Mouse (Mus musculus) retina, postnatal 1 day (tissue): ENCODE measurements around the gene Hist1h2br.
"Not testable (repeated sequence)": the region's sequence is repeated elsewhere in the genome, so short reads cannot be mapped to it uniquely, and the experiment has no call there.

Experiments used
- DNase-seq: peaks from one replicate; pipeline ENCODE4 v3.0.0-alpha.2; 2012

Gene Hist1h2br

GRCm38 (mm10) chr13:21833461-21833860, at the start of gene Hist1h2br, which contains the start of gene Hist1h2ap:
Gene Hist1h2br (plus strand): TSS chr13:21833743.
Gene Hist1h2ap (minus strand): TSS chr13:21833507.
- not testable (repeated sequence) for DNase-seq

DNA sequence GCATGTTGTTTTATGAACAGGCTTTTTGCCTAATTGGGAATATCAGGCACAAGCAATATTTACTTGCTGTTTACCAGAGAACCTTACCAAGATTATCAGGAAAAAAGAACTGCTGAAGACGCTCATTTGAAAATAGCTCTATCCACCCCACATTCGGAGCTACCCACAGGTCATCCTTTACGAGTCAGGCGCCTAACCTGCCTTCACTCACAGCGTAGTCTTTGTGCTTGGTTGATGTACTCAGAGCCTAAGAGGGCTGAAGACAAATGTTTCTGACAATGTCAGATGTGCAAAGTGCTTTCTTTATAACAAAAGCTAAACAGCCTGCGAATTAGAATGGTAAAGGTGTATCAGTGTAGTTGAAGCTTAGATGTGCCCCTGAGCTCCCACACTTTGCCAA, 49.2 kb upstream of the Hist1h2br start:
- no peak for DNase-seq

- peak; percentile 53 for DNase-seq
These were observed 47.2 kb upstream of the Hist1h2br start for GRCm38 (mm10) chr13:21786189-21786898.

GRCm38 (mm10) chr13:21786899-21787629, 46.5 kb upstream of the Hist1h2br start, which contains the start of the genes Hist1h2an and Hist1h2bp:
Gene Hist1h2an (minus strand): TSS chr13:21787218.
Gene Hist1h2bp (plus strand): TSS chr13:21787461.
- DNase-seq, result peak; percentile 99

DNA sequence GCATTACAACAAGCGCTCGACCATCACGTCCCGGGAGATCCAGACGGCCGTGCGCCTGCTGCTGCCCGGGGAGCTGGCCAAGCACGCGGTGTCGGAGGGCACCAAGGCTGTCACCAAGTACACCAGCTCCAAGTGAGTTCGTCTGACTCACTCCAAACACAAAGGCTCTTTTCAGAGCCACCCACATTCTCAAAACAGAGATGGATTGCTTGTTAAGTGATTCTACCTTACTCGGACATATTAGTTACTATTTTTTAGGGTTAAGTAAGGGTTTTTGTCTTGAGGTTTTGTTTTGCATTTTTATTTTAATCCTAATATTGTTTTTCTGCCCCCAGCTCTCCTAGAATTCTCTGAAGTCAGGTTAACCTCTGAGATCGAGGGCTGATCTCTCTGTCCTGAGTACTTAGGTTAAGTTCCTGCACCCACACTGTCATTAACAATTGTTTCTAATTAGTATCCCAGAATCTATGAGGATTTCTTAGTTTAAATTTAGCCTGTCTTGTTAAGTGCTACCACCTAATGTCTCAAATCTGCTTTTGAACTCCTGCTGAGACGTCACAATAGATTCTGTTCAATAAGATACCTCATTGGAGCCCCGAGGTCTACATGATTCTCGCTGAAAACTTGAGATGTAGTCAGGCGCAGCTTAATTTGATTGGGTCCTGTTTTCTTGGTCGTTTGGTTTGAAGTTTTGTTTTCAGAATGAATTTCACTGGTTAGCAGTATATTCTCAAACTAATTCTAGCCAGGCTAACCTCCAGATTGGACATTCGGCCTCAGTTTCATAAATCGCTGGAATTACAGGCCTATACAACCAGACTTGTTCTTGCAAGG, 45.6 kb upstream of the Hist1h2br start:
- DNase-seq, result peak; percentile 30

DNA sequence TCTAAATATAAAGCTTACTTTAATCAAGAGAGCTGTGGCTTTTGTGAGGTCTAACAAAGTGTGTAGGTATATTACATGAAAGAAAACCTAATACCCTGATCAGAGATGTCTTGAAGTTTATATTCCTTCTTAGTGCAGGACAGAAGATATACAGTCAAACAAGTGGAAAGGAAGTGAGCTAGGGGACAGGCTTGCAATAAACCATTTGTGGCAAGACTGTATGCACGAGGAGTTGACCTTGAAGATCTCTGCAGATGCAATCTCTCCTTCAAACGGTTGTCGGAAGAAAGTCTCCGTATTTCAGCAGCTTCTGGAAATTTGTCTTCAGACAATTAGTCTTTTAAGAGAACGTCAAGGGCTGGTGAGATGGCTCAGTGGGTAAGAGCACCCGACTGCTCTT, 43.6 kb upstream of the Hist1h2br start:
- no peak for DNase-seq

DNA sequence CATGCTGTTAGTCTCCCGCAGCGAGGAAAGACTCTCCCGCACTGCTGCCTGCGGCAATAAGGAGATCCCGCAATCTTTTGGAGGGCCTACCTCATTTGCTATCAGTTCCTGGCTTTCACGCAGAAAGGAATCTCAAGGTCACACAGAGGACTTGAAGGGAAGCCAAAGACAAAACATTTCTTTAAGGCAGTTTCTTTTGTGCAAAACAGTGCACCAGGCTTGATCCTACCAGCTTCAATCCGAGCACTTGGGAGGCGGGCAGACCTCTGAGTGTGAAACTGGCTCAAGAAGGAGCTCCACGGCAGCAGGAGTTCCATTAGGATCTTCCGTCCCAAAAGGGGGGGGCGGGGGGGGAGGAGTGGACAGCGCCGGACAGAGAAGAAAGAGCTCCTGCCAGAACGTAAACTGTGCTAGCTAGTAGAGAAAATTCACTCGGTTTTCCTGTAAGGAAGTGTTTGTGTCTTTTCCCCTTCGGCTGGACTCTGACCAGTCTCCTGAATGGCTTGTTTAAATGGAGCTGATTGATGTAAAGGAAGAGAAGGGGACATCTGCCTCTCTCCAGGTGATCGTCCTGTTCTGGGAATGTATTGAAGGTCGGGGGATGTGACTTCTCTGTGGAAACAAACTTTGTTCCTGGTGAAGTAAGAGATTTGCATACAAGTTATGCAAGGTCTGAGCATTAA, 42.8 kb upstream of the Hist1h2br start:
- DNase-seq, result no peak

- no peak for DNase-seq
These were observed 38.0 kb upstream of the Hist1h2br start for GRCm38 (mm10) chr13:21795584-21795983.

DNA sequence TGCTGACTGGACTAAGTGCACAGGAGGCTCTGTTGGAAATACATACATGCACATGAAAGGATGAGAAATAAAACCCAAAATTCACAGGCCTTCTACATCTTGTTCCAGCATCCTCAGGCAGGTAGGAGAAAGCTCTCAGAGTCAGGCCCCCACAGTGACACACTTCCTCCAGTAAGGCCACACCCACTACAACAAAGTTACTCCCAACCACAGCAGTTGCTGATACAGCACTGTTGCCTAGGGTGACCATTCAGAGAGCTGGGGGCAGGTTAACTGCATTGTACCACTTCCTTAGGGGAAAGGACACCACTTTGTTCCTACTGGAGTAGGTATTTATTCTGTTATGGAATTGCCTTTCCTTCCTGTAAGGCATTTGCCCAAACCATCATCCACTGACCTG, 36.4 kb upstream of the Hist1h2br start:
- DNase-seq, result not testable (repeated sequence)

- not testable (repeated sequence) for DNase-seq
These were observed 30.5 kb upstream of the Hist1h2br start for GRCm38 (mm10) chr13:21803058-21803457.

- not testable (repeated sequence) for DNase-seq
These were observed 23.5 kb upstream of the Hist1h2br start, which contains the start of the genes Hist1h2bq and Hist1h2ao for GRCm38 (mm10) chr13:21810073-21810472. Gene Hist1h2bq (minus strand): TSS chr13:21810197. Gene Hist1h2ao (plus strand): TSS chr13:21810465.

- not testable (repeated sequence) for DNase-seq
These were observed 22.5 kb upstream of the Hist1h2br start for GRCm38 (mm10) chr13:21811074-21811473.

DNA sequence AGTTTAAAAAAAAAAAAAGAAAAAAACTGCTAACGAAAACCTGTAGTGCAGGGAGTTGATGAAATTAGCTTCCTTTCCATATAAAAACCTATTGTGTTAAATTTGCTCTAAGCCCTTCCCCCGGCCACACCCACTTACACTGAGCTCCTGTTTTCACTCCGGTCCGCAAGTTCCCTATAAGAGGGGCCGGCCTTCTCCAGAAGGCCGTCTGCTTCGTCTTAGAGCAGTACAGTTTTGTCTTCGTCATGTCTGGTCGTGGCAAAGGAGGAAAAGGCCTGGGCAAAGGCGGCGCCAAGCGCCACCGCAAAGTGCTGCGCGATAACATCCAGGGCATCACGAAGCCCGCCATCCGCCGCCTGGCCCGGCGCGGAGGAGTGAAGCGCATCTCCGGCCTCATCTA, 22.0 kb upstream of the Hist1h2br start, which contains the start of gene Hist1h4m:
Gene Hist1h4m, plus strand, starts transcription at position 208 of the 400 bp plus-strand sequence.
- DNase-seq, result not testable (repeated sequence)

DNA sequence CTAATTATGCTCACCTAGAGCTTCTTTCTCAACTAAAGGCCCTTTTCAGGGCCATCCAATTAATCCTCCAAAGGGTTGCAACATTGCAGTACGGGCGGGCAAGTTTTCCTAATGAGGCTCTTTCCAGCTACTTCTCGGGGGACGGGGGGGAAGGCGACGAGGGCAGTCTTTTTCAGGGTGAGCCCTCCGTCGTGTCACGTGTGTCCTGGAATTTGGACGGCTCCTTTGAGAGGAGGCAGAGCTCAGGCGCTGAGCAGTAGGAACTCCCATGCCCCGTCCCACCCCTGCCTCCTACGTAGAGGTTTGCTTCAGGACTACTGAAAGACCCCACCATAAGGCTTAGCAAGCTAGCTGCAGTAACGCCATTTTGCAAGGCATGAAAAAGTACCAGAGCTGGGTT, 21.5 kb upstream of the Hist1h2br start:
- DNase-seq, result not testable (repeated sequence)

DNA sequence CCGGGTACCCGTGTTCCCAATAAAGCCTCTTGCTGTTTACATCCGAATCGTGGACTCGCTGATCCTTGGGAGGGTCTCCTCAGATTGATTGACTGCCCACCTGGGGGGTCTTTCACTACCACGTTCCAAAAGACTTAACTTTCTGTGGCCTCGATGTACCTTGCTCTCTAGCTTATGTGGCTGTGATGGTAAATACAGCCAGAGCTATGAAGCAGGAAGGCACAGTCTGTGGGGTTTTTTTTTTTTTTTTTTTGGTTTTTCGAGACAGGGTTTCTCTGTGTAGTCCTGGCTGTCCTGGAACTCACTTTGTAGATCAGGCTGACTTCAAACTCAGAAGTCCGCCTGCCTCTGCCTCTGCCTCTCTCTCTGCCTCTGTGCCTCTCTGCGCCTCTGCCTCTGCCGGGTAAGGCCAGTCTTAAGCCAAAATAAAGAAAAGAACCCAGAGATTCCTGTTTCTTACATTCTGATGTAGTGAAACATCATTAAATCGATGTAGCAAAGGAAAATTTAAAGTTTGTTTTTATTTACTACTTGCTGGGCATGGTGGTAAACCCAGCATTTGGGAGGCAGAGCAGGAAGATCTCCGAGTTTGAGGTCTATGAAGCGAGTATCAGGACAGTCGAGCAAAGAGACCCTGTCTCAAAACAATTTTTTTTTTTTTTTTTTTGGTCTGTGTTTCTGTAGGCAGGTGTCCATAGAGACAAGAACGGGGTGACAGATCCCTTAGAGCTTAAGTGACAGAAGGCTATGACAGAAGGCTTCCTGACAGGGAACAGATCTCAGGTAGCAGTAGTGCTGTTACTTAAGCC, 13.3 kb upstream of the Hist1h2br start:
- not testable (repeated sequence) for DNase-seq

DNA sequence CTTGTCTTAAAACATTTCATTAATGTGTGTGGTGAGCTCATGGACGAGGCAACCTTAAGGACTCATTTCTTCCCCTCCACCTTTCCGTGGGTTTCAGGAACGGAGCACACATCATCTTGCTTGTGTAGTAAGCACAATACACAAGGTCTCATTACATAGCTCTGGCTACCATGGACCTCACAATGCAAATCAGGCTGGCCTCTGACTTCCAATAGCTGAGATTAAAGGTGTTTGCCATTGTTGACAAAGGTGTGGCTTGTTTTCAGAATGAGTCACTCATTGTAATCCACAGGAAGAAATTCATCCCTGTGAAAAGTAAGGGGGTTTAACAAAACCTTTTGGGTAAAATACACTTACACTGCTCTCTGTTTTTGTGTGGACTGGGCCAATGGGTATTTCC, 5.0 kb upstream of the Hist1h2br start:
- DNase-seq, result no peak

- no peak for DNase-seq
These were observed 3.2 kb upstream of the Hist1h2br start for GRCm38 (mm10) chr13:21830344-21830743.

DNA sequence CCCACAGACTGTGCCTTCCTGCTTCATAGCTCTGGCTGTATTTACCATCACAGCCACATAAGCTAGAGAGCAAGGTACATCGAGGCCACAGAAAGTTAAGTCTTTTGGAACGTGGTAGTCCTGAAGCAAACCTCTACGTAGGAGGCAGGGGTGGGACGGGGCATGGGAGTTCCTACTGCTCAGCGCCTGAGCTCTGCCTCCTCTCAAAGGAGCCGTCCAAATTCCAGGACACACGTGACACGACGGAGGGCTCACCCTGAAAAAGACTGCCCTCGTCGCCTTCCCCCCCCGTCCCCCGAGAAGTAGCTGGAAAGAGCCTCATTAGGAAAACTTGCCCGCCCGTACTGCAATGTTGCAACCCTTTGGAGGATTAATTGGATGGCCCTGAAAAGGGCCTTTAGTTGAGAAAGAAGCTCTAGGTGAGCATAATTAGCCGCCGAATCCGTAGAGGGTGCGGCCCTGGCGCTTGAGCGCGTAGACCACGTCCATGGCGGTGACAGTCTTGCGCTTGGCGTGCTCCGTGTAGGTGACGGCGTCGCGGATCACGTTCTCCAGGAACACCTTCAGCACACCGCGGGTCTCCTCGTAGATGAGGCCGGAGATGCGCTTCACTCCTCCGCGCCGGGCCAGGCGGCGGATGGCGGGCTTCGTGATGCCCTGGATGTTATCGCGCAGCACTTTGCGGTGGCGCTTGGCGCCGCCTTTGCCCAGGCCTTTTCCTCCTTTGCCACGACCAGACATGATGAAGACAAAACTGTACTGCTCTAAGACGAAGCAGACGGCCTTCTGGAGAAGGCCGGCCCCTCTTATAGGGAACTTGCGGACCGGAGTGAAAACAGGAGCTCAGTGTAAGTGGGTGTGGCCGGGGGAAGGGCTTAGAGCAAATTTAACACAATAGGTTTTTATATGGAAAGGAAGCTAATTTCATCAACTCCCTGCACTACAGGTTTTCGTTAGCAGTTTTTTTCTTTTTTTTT, 1.8 kb upstream of the Hist1h2br start, which contains the start of gene Hist1h4n:
Gene Hist1h4n, minus strand, starts transcription at position 779 of the 977 bp plus-strand sequence.
- not testable (repeated sequence) for DNase-seq

- DNase-seq, result not testable (repeated sequence)
These were observed 7.0 kb downstream of the Hist1h2br start for GRCm38 (mm10) chr13:21840508-21840907.

DNA sequence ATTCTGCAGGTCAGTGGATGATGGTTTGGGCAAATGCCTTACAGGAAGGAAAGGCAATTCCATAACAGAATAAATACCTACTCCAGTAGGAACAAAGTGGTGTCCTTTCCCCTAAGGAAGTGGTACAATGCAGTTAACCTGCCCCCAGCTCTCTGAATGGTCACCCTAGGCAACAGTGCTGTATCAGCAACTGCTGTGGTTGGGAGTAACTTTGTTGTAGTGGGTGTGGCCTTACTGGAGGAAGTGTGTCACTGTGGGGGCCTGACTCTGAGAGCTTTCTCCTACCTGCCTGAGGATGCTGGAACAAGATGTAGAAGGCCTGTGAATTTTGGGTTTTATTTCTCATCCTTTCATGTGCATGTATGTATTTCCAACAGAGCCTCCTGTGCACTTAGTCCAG, 12.8 kb downstream of the Hist1h2br start:
- DNase-seq, result not testable (repeated sequence)
